Mouse (Mus musculus): Measurements from ENCODE around the gene Jpt2. TPM values are rescaled to one million over a fixed set of nuclear protein-coding genes. Genes with fewer than 3 reads are reported as not detected.

Jpt2 gene
- polyA plus RNA-seq, 1 experiment from 2014 or later, result 81.1 TPM

GRCm38 (mm10) chr17:24899153-24899552 lies 61.3 kb downstream of the Jpt2 start:
- Histone ChIP-seq H3K4me2 (ENCODE audit: low read length) (no peak overlapping the region), H3K36me3 (ENCODE audit: control insufficient read depth, insufficient read depth, low read length) (peaks cover 69% of the 10 kb centered on the region), H3K4me1 (ENCODE audit: control insufficient read depth, insufficient read depth, low read length) (peaks cover 15% of the 10 kb centered on the region), H3K27ac (ENCODE audit: low read depth, low read length) (no peak overlapping the region), H3K9me3 (replicated peaks; ENCODE audit: control insufficient read depth, low read length) (no peaks in the 10 kb centered on the region), H3K4me3 (ENCODE audit: low read depth, low read length) (no peak overlapping the region), H3K27me3 (replicated peaks; ENCODE audit: control insufficient read depth, insufficient read depth, low read length) (no peaks in the 10 kb centered on the region), H3K9ac (ENCODE audit: low read length) (no peak overlapping the region)
- ATAC-seq (no peak), DNase-seq (ENCODE audit: low spot score) (no peak)
- 71% methylated on average over 5 of the region's 5 CpGs for WGBS

- Histone ChIP-seq H3K4me1 (ENCODE audit: control insufficient read depth, insufficient read depth, low read length) (peaks cover 21% of the 10 kb centered on the region), H3K27me3 (replicated peaks; ENCODE audit: control insufficient read depth, insufficient read depth, low read length) (no peaks in the 10 kb centered on the region), H3K27ac (ENCODE audit: low read depth, low read length) (no peak overlapping the region), H3K9ac (ENCODE audit: low read length) (no peak overlapping the region), H3K9me3 (replicated peaks; ENCODE audit: control insufficient read depth, low read length) (no peaks in the 10 kb centered on the region), H3K36me3 (ENCODE audit: control insufficient read depth, insufficient read depth, low read length) (peaks cover 64% of the 10 kb centered on the region), H3K4me2 (ENCODE audit: low read length) (0 out of 2 replicates have a peak overlapping the region, but pooled peaks have one; percentile 98), H3K4me3 (ENCODE audit: low read depth, low read length) (peak overlapping the region; percentile 81; the same call in 1 of the 2 replicates)
- no peak for DNase-seq (ENCODE audit: low spot score)
- ATAC-seq, result no peak
- 92% methylated on average over 4 of the region's 4 CpGs for WGBS
Observed at GRCm38 (mm10) chr17:24898041-24898854, 62.2 kb downstream of the Jpt2 start.

- 75% methylated on average over 4 of the region's 4 CpGs for WGBS
- DNase-seq (ENCODE audit: low spot score) (no peak), ATAC-seq (no peak)
- Histone ChIP-seq H3K4me1 (ENCODE audit: control insufficient read depth, insufficient read depth, low read length) (peaks cover 21% of the 10 kb centered on the region), H3K9ac (ENCODE audit: low read length) (0 out of 2 replicates have a peak overlapping the region, but pooled peaks have one; percentile 17), H3K27me3 (replicated peaks; ENCODE audit: control insufficient read depth, insufficient read depth, low read length) (no peaks in the 10 kb centered on the region), H3K36me3 (ENCODE audit: control insufficient read depth, insufficient read depth, low read length) (peaks cover 64% of the 10 kb centered on the region), H3K27ac (ENCODE audit: low read depth, low read length) (no peak overlapping the region), H3K9me3 (replicated peaks; ENCODE audit: control insufficient read depth, low read length) (no peaks in the 10 kb centered on the region), H3K4me2 (ENCODE audit: low read length) (peak overlapping the region; percentile 98), H3K4me3 (ENCODE audit: low read depth, low read length) (peak overlapping the region; percentile 81)
Observed at GRCm38 (mm10) chr17:24897600-24897999, 62.9 kb downstream of the Jpt2 start.

GRCm38 (mm10) chr17:24896993-24897269 lies 63.6 kb downstream of the Jpt2 start:
- no peak overlapping the region for H3K27ac ChIP-seq (ENCODE audit: low read depth, low read length)
- peaks cover 64% of the 10 kb centered on the region for H3K36me3 ChIP-seq (ENCODE audit: control insufficient read depth, insufficient read depth, low read length)
- no peaks in the 10 kb centered on the region for H3K27me3 ChIP-seq (replicated peaks; ENCODE audit: control insufficient read depth, insufficient read depth, low read length)
- H3K4me3 ChIP-seq (ENCODE audit: low read depth, low read length), result peak overlapping the region; percentile 81
- peaks cover 21% of the 10 kb centered on the region for H3K4me1 ChIP-seq (ENCODE audit: control insufficient read depth, insufficient read depth, low read length)
- H3K4me2 ChIP-seq (ENCODE audit: low read length), result peak overlapping the region; percentile 98
- H3K9me3 ChIP-seq (replicated peaks; ENCODE audit: control insufficient read depth, low read length), result no peaks in the 10 kb centered on the region
- DNase-seq (ENCODE audit: low spot score) (no peak), ATAC-seq (no peak; the same call in 1 of the 2 replicates)
- peak overlapping the region; percentile 90 for H3K9ac ChIP-seq (ENCODE audit: low read length)
- 28% methylated on average over 11 of the region's 11 CpGs for WGBS

- H3K9me3 ChIP-seq (replicated peaks; ENCODE audit: control insufficient read depth, low read length), result no peaks in the 10 kb centered on the region
- ATAC-seq, result peak; percentile 66
- H3K27me3 ChIP-seq (replicated peaks; ENCODE audit: control insufficient read depth, insufficient read depth, low read length), result no peaks in the 10 kb centered on the region
- H3K4me3 ChIP-seq (ENCODE audit: low read depth, low read length), result peak within 1 kb of the TSS; percentile 81
- peaks cover 21% of the 10 kb centered on the region for H3K4me1 ChIP-seq (ENCODE audit: control insufficient read depth, insufficient read depth, low read length)
- H3K9ac ChIP-seq (ENCODE audit: low read length), result peak within 1 kb of the TSS; percentile 90
- peak within 1 kb of the TSS; percentile 98 for H3K4me2 ChIP-seq (ENCODE audit: low read length)
- H3K36me3 ChIP-seq (ENCODE audit: control insufficient read depth, insufficient read depth, low read length), result peaks cover 64% of the 10 kb centered on the region
- peak; percentile 78 for DNase-seq (ENCODE audit: low spot score)
- H3K27ac ChIP-seq (ENCODE audit: low read depth, low read length), result peak within 1 kb of the TSS; percentile 81
- 1% methylated on average over 46 of the region's 50 CpGs for WGBS
Observed at GRCm38 (mm10) chr17:24896241-24896992, 64.1 kb downstream of the Jpt2 start, which contains the start of gene Nme3. Gene Nme3 (plus strand): TSS chr17:24896500.

GRCm38 (mm10) chr17:24895571-24896240 lies 64.8 kb downstream of the Jpt2 start:
- Histone ChIP-seq H3K4me1 (ENCODE audit: control insufficient read depth, insufficient read depth, low read length) (peaks cover 21% of the 10 kb centered on the region), H3K27me3 (replicated peaks; ENCODE audit: control insufficient read depth, insufficient read depth, low read length) (no peaks in the 10 kb centered on the region), H3K4me2 (ENCODE audit: low read length) (peak overlapping the region; percentile 98), H3K36me3 (ENCODE audit: control insufficient read depth, insufficient read depth, low read length) (peaks cover 64% of the 10 kb centered on the region), H3K27ac (ENCODE audit: low read depth, low read length) (peak overlapping the region; percentile 81), H3K9me3 (replicated peaks; ENCODE audit: control insufficient read depth, low read length) (no peaks in the 10 kb centered on the region), H3K4me3 (ENCODE audit: low read depth, low read length) (peak overlapping the region; percentile 81), H3K9ac (ENCODE audit: low read length) (peak overlapping the region; percentile 90)
- ATAC-seq (peak; percentile 7; the same call in 1 of the 2 replicates), DNase-seq (ENCODE audit: low spot score) (no peak)
- WGBS, result 11% methylated on average over 23 of the region's 23 CpGs

- H3K27me3 ChIP-seq (replicated peaks; ENCODE audit: control insufficient read depth, insufficient read depth, low read length), result no peaks in the 10 kb centered on the region
- no peaks in the 10 kb centered on the region for H3K9me3 ChIP-seq (replicated peaks; ENCODE audit: control insufficient read depth, low read length)
- H3K4me3 ChIP-seq (ENCODE audit: low read depth, low read length), result peak within 1 kb of the TSS; percentile 81
- peak within 1 kb of the TSS; percentile 98 for H3K4me2 ChIP-seq (ENCODE audit: low read length)
- peak; percentile 93 for DNase-seq (ENCODE audit: low spot score)
- under 1% methylated on average over 62 of the region's 62 CpGs for WGBS
- H3K9ac ChIP-seq (ENCODE audit: low read length), result peak within 1 kb of the TSS; percentile 90
- H3K36me3 ChIP-seq (ENCODE audit: control insufficient read depth, insufficient read depth, low read length), result peaks cover 64% of the 10 kb centered on the region
- peak within 1 kb of the TSS; percentile 81 for H3K27ac ChIP-seq (ENCODE audit: low read depth, low read length)
- ATAC-seq, result peak; percentile 70
- H3K4me1 ChIP-seq (ENCODE audit: control insufficient read depth, insufficient read depth, low read length), result peaks cover 21% of the 10 kb centered on the region
Observed at GRCm38 (mm10) chr17:24894995-24895547, 65.4 kb downstream of the Jpt2 start, which contains the start of the genes Eme2 and Mrps34. Gene Eme2 (minus strand): TSS chr17:24895087. Gene Mrps34 (plus strand): TSS chr17:24895116.

All from forebrain, embryonic 14.5 days (tissue).